Mouse (Mus musculus) lung, postnatal 0 days (tissue): ENCODE data around the gene Slc1a5.

Experiments used
- CTCF ChIP-seq: IDR thresholded peaks from 2 replicates; pipeline ENCODE4 v1.5.1; 2016; ENCODE audit warnings: antibody characterized with exemption, mild to moderate bottlenecking
- EP300 ChIP-seq: IDR thresholded peaks from 2 replicates; pipeline ENCODE4 v1.6.1; 2016; ENCODE audit warnings: antibody characterized with exemption, mild to moderate bottlenecking, control low read depth

DNA sequence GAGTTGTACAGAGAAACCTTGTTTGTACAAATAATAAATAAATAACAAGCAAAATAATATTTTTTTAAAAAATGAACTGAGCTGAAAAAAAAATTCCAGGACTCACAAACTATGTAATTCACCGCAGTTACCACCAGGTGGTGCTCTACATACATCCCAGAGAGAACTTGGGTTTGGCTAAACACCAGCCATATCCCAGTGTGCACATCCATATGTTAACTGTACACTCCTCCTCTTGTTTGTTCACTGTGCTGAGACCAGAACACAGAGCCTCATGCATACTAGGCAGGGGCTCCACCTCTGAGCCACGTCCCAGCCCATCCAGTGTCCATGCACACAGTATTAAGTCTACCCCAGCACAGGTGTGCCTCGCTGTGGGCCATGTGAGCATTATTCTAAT is 35.0 kb upstream of the Slc1a5 start:
- TF ChIP-seq EP300 (no peak), CTCF (peak; percentile 90)
